Mouse (Mus musculus) kidney, postnatal 10 days (tissue): Measurements from ENCODE around the gene C530008M17Rik.

Experiments
- DNase-seq: peaks from one replicate; pipeline ENCODE4 v3.0.0; 2021; ENCODE audit warnings: mixed read lengths

C530008M17Rik gene

DNA sequence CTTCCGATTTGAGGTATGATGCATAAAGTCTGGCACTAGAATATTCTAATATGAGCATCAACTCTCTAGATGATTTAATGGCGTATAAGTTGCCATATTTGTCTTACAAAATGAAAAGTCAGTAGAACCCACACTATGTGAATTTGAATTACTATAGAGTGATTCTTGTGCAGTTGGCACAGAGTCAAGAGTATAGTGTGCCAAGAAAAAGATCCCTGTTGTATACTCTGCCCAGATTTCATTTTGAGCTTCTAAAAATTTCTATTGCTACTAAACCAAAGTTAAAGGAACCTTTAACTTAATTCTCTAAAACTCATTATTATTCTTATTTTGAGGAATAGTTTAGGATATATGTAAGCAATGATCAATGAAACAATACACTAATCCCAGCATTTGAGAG is at the start of gene C530008M17Rik:
Gene C530008M17Rik (plus strand): TSS at position 301 of the 400 bp plus-strand sequence.
- no peak for DNase-seq

GRCm38 (mm10) chr5:76609702-76610370 is 46.5 kb upstream of the C530008M17Rik start:
- no peak for DNase-seq

GRCm38 (mm10) chr5:76612867-76613499 is 43.3 kb upstream of the C530008M17Rik start:
- no peak for DNase-seq

- no peak for DNase-seq
These were observed 41.0 kb upstream of the C530008M17Rik start for GRCm38 (mm10) chr5:76615276-76615675.

DNA sequence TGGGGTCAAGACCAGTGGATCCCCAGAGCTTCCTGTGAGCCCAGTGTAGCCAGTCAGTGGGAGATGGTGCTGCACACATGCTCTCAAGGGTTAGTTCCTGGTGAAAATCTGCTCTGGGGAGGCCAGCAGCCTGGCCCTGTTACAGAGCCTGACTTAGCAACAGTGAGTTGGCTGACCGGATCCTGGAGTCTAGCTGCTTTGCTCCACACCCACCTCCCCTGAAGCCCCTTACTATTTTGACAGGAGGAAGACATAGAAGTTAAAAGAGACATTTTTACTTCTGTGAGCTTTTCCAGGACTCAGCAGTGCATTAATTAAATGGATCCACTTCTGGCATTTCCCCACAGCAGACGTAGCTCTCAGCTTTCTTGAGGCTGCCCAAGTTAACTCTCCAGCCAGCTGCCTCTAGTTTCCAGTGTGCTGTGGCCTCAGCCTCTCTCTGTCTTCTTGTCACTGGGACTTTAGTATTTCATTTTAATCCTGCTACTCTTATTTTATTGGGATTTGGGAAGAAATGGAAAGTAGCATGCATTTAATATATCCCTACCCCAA is 40.0 kb upstream of the C530008M17Rik start:
- no peak for DNase-seq

DNA sequence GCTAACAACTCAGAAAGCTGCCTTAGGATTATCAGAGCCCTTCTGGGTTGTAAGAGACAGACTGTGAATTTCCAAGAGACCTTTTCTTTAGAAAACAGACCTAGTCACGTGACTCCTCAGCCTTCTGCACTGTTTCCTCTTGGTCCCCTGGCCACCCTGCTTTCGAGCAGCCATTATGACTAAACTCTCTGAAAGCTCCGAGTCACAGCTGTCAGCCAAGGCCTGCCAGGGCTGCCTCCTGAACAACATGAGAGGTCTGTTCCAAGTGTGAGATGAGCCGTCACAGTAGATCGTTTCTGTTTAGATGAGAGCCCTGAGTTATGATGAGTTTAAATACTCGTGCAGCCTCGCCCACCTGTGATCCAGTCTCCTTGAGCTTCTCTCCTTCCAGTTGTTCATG is 37.6 kb upstream of the C530008M17Rik start:
- DNase-seq = no peak

GRCm38 (mm10) chr5:76623759-76624158 is 32.6 kb upstream of the C530008M17Rik start:
- DNase-seq = no peak

GRCm38 (mm10) chr5:76627770-76628169 is 28.5 kb upstream of the C530008M17Rik start:
- no peak for DNase-seq

DNA sequence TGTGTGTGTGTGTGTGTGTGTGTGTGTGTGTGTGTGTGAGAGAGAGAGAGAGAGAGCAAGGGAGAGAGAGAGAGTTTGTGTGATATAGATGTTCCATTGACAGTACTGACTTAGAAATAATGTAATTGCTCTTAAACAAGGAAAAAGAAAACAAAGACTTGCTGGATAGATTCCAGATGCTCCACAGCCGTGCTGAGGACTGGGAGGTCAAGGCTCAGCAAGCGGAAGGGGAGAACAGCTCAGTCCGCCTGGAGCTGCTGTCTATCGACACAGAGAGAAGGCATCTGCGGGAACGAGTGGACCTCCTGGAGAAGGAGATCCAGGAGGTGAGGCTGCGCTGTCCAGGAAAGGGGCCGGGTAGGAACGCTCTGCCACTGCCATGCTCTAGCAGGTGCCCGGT is 22.3 kb upstream of the C530008M17Rik start:
- DNase-seq = peak; percentile 39

DNA sequence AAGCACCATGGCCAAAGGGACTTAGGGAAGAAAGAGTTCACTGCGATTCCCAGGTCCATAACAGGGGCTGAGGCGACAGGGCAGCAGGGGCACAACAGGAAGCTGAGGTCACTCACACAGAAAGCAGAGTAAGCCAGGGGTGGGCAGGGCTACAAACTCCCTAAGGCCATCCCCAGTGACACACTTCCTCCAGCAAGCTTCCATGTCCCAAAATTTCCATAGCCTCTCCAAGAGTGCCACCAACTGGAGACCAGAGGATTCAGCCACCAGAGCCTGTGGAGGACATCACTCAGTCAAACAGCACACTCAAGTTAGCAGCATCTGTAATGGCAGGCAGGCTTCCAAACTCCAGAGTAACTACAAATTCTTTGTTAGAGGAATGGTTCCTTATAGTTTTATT is 20.7 kb upstream of the C530008M17Rik start:
- no peak for DNase-seq

- DNase-seq = no peak
These were observed 14.2 kb upstream of the C530008M17Rik start for GRCm38 (mm10) chr5:76642076-76642475.

DNA sequence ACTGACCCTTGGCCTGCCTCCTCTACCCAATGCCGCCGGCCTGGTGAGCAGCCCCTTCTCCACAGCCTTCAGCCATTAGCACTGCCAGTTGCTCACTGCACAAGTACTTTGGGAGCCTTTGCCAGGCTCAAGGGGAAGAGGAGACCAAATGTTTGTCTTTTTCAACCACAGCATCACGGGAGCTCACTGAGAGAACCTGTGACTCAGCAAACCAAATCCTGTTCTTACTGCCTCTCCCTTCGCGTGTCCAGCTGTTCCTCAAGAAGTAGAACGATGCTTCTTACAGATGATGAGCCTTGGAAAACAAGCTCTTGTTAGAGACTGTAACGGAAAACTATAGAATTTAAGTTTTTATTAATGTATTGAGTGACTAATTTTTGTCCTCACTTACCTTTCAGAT is 12.1 kb upstream of the C530008M17Rik start:
- no peak for DNase-seq

GRCm38 (mm10) chr5:76645091-76645868 is 11.0 kb upstream of the C530008M17Rik start:
- no peak for DNase-seq

- no peak for DNase-seq
These were observed 6.4 kb upstream of the C530008M17Rik start for GRCm38 (mm10) chr5:76649897-76650296.

DNA sequence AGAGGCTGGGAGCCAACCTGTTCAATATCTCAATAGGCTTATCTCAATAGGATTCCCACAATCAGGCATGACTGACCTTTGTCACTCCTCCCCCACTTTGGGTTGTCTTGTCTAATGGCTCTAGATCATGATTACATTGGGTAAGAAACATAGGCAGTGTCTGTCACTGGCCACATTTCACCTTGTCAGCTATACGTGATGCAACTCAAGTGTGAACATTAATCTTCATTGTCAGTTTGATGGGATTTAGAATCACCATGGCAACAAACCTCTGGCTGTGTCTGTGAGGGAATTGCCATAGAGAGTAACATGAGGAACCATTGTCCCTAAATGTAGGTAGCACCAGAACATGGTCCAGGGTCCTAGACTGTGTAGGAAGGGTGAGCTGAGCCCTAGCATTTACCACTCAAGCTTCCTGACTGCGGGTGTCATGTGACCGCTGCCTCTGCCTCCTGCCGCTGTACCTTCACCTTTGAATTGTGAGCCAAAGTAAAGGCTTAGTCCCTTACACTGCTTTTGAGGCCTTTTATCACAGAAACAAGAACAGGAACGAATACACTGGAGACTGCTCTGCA is 5.1 kb upstream of the C530008M17Rik start:
- no peak for DNase-seq

- DNase-seq = peak; percentile 80
These were observed 1.2 kb downstream of the C530008M17Rik start for GRCm38 (mm10) chr5:76657245-76658083.

GRCm38 (mm10) chr5:76658084-76658934 is 2.0 kb downstream of the C530008M17Rik start:
- DNase-seq = peak; percentile 43

GRCm38 (mm10) chr5:76659958-76660635 is 3.8 kb downstream of the C530008M17Rik start:
- DNase-seq = no peak

- DNase-seq = no peak
These were observed 5.0 kb downstream of the C530008M17Rik start for GRCm38 (mm10) chr5:76661310-76661709.

GRCm38 (mm10) chr5:76664936-76665335 is 8.6 kb downstream of the C530008M17Rik start:
- no peak for DNase-seq

GRCm38 (mm10) chr5:76665421-76665820 is 9.1 kb downstream of the C530008M17Rik start:
- DNase-seq = no peak
